Mouse (Mus musculus): ENCODE results near the gene Dnah12.
A peak's percentile ranks its signal among the peaks of the same experiment; 100 is the strongest.

Gene Dnah12

DNA sequence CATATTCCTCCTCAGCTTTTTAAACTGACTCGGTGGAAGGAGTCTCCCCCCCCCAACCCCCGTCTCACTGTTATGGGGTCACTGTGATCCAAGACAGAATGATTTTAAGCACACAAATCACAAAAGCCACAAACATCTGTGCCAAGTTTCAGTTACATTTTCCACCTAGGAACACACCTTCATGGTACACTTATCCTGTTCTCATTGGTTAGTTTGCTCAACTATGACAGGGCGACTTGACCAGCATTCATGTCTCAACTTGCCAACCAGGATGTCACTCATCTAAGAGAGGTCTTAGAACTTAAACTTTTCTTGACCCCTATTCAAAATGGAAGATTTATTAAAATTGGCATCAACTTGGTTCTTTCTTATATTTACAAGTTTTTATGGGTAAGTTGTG, 31.8 kb downstream of the Dnah12 start:
- no peak for DNase-seq

DNA sequence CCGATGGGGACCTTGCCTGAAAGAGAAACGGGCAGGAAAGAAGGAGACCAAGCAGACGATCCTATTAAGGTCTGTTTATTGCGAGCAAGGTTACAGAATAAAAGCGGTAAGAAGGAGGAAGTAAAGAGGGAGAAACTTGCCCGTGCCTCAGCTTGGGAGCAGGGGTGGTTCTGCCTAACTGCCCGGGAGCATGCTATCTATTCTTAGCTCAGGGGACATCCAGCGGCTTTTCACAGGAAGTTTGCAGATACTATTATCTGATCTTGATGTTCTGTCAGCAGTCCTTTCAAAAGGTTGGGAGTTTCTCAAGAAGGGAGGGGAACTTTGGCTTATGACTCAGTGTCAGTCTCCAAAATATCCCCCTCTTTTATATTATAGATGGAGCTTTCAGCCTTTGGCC, 65.5 kb downstream of the Dnah12 start:
- no peak for DNase-seq

DNA sequence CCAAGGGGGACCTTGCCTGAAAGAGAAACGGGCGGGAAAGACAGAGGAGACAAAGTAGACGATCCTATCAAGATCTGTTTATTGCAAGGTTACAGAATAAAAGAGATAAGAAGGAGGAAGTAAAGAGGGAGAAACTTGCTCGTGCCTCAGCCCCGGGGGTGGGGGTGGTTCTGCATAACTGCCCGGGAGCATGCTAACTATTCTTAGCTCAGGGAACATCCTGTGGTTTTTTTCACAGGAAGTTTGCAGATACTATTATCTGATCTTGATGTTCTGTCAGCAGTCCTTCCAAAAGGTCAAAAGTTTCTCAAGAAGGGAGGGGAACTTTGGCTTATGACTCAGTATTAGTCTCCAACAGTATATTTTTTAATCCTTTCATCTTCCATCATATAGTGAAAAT, 71.8 kb downstream of the Dnah12 start:
- peak; percentile 2 for DNase-seq

DNA sequence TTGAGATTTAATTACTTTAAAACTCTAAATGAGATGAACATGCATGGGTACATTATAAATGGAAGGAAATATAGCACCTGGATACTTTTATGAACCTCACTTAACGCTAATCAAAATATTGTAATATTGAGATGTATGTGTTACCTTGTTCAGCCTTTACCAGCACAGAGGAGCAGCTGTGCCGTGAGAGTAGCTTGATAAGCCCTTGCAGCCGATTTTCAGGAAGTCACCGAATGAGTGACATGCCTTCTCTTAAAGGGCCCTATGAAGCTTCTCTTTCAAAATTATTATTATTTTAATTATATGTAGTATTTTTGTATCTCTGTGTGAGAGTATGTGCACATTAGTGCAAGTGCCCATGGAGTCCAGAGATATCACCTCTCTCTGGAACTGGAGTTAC, 75.1 kb downstream of the Dnah12 start:
- DNase-seq, result no peak

DNA sequence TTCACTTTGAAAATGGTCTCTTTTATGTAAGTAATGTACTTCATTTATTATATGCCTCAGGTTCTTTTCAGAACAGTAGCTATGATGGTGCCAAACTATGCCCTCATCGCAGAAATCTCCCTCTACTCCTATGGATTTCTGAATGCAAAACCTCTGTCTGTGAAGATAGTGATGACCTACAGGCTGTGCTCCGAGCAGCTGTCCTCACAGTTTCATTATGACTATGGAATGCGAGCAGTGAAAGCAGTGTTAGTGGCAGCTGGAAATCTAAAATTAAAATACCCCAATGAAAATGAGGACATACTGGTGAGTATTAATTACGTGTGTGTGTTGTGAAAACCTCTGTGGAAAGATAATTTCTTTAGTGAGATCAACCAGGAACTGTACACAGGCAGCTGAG, 80.5 kb downstream of the Dnah12 start:
- no peak for DNase-seq

DNA sequence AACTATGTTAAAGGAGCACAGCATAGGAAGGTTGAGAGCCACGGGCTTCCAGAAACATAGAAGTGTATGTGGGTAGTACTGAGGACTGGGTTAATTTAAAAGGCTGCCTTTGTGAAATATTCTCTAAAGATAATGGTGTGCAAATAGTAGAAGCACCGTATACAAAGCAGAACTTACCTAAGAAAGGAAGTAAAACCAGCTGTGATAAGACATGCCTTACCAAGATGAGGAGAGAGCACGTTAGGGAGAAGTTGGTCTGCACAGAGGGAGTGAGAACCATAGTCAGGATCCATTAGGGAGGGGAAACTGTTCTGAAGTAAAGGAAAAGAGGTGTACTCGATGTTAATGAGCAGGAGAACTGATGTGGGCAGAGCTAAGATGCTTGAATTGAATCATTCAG, 90.7 kb downstream of the Dnah12 start:
- no peak for DNase-seq

DNA sequence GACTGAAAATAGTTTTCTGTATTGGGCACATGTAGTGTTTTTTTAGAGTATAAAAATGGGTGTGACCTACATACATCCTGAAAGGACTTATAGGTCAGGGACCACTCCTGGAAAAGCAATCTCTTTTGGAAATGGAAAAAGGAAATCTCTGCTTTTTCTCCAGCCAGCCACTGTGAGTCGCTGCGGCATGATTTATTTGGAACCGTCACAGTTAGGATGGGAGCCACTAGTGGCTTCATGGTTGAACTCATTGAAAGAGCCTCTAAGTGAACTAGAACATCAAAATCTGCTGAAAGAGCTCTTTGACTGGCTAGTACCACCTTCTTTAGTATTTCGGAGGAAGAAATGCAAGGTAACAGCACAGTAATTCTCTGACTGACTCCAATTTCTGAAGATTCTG, 92.6 kb downstream of the Dnah12 start:
- peak; percentile 22 for DNase-seq

DNA sequence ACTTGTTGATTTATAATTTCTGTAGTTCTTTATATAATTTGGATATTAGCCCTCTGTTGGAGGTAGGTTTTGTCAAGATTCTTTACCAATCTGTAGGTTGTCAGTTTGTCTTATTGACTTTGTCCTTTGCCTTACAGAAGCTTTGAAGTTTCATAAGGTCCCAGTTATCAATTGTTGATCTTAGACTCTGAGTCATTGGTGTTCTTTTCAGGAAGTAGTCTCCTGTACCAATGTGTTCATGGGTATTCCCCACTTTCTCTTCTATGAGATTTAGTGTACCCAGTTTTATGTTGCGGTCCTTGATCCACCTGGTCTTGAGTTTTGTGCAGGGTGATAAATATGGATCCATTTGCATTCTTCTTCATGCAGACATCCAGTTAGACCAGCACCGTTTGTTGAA, 101.4 kb downstream of the Dnah12 start:
- no peak for DNase-seq

DNA sequence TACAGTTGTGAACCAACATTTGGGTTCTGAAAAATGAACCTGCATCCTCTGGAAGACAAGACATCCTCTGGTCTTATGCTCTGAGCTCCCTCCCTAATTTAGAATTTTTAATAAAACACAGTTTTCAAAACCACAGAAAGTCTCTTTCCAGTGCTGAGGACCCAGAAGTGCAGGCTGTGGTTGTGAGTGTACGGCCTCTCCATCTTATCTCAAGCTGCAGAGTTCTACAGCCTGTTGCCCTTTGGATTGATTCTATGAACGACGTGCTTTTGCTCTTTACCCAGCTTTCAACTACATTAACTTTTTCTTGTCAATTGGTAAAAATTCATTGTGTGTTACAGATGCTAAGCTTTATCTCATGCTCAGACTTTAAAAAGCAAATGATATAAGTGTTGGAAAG, 105.3 kb downstream of the Dnah12 start:
- DNase-seq, result no peak

DNA sequence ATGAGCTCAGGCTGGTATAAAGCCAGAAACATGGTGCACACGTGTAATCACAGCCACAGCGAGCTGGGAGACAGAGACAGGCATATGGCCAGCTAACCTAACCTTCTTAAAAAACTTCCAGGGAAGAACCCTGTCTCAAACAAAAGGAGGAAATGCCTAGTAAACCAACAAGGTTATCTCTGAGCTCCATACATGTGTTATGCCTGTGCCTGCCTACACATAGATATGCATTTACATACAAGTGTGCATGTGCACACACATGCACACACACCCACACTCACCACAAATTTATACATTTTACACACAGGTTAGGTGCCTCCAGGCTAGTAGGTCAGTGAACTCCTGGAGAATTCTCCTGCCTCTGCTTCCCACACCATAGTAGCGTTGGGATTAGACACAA, 106.2 kb downstream of the Dnah12 start:
- no peak for DNase-seq

DNA sequence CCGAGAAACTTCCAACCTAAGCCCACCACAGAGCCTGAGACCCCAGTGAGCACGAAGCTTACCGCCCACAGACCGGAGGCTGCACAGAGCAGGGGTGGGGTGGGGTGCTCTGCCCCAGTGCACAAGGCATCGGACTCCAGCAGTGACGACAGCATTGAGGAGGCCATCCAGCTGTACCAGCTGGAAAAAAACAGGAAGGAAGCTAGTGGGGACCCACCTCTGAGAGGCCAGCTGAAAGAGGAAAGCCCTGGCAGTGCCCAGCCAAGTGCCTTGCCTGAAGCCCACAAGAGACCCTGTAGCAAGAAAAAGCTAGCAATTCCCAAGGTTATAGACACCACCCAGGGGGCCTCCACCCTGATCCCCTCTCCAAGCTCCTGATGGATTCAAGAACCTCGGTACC, 112.4 kb downstream of the Dnah12 start:
- DNase-seq, result no peak

DNA sequence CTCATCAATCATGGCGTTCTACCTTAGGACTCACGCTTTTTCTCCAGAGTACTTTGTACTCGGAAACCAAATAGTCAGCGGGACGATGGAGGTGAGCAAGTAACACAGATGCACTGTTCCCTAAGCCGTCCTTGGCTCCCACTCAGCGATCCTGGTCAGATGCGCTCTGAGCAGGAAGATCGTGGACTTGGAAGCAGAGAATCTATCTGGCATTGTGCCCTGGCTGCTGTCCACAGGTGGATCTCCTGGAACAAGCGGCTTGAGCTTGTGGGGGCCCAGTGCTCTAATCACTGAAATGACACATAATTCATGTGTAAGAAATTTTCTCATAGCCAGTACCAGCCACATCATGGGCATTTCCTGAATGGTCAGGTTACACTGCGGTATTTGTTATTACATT, 119.7 kb downstream of the Dnah12 start:
- DNase-seq, result peak; percentile 15

DNA sequence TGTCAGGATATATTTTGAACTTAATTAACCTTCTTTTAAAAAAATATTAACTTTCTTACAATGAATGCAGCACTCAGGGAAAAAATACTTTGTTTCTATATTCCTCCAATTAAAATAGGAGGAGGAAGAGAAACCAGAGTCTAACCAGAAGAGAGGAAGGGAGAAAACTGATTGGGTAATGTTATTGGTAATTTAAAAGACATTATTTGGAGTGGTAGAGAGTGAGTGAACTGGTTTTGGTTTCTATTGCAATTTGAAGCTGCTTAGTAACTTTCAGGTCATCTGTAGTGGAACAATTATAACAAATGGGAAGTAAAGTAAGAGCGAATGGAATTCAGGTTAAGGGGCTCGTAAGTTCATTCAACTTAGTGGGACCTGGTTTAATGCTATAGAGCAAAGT, 120.8 kb downstream of the Dnah12 start:
- DNase-seq, result no peak

DNA sequence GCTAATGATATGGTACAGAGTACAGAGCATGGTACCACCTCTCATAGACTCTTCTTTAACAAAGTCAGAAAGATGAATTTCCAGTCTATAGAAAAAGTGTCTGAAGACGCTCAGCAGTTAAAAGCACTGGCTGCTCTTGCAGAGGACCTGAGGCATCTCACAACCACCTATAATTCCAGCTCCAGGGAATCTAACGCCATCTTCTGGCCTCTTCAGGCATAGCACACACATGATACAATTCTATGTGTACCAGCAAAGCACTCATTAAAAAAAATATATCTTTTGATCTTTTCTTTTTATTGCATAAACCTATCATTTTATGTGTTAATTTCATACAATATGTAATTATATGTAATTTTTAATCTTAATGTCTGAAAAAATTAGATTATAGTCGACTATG, 121.8 kb downstream of the Dnah12 start:
- DNase-seq, result peak; percentile 17

DNA sequence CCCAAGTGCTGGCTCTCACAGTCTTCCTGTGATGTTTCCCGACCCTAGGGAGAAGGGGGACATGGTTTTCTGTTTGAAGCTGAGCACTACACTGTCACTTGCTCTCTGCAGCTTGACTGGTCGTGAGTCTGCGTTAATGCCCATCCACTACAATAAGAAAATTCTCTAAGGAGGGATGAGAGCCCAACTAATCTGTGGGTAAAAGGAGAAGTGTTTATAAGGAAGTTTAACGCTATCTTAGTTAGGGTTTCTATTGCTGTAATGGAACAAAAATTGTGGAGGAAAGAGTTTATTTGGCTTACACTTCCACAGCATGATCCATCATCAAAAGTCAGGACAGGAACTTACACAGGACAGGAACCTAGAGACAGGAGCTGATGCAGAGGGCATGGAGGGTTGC, 123.7 kb downstream of the Dnah12 start:
- DNase-seq, result no peak

DNA sequence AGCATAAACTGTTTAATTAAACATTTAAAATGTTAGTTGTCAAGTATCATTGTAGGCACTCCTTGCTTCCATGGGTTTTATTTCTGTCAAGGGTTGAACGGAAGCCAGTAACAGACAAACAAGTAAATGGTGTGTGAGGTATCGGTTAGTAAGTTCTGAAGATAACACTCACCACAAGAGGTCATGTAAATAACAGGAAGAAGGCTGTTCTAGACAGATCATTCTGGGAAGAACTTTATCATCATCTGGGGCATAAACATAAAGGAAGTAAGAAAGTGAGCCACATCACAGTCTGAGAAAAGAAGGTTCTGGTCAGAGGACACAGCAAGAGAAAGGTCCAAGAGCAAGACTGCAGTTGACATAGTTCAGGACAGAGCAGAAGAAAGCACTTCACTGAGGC, 132.9 kb downstream of the Dnah12 start:
- no peak for DNase-seq

DNA sequence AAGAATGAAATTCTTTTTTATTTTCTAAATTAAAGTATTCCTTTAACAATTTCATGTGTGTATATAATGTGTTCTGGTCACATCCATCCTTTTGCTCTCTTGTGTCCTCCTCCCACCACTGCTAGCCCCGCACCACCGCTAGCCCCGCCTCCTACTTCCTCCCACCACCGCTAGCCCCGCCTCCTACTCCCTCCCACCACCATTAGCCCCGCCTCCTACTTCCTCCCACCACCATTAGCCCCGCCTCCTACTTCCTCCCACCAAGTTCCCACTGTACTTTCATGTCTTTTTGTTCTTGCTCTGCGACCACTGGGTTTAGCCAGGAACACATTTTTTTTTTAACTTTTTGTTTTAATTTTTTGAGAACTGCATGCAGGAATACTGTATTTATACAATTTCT, 160.0 kb downstream of the Dnah12 start:
- no peak for DNase-seq

DNA sequence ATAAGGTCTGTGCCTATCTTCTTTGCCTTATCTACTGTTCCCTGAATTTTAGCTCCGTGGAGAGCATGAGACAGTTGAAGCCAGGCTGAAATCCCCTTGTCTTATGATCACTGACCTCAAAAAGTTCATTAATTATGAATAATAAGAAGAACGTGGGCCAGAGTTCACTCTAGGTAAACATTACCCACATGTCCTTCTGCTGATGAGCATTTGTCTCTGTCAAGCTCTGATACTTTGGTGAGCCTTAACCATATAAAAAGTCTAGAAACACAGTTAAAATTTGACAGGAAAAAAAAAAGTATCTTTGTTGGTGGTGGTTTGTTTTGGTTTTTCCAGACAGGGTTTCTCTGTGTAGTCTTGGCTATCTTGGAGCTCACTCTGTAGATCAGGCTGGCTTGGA, 161.0 kb downstream of the Dnah12 start:
- peak; percentile 64 for DNase-seq

DNA sequence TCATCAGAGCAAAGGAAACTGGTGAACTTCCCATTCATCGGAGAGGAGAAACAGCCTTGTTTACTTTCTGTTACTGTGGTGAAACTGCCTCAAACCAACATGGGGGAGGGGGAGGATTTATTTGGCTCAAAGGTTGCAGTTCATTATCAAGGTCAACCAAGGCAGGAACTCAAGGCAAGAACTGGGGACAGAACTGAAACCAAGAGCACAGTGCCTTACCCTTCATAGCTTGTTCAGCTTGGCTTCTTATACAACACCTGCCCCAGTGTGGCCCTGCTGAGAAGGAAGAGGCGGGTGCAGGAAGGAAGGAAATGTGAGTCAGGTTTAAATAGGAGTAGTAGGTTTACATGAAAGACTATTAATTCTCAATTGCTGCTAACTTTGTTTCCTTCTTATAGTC, 165.3 kb downstream of the Dnah12 start:
- peak; percentile 71 for DNase-seq

DNA sequence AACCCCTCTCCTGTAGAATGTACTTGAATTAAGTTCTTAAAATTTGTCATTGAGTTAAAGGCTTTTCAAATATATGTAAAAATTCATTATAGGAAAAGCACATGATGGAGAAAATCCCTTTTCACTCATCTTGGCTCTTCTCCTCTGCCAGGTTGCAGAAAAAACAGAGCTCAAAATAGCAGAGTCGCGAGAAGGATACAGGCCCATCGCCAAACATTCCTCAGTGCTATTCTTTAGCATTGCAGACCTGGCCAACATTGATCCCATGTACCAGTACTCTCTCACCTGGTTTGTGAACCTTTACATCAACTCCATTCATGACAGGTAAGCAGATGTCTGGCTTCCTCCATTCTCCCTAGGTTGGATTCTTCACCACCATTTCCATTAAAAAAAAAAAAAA, 165.9 kb downstream of the Dnah12 start:
- no peak for DNase-seq

DNA sequence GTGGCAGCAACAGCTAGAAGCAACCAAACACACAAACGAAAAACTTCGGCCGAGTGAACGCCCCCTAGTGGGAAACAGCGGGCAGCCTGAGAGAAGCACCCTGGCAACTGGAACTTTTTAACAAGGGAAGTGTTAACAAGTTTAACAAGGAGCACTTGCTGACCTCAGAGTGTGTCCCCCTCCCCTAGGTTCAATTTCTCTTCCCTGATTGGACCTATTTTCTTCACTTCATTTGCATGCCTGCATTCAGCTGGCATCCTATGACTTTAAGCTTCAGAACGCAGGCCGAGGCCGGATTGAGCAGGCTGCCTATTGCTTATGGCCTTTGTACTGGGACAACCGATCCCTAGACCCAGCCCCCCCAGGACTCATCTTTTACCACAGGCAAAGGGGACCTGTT, 174.3 kb downstream of the Dnah12 start:
- no peak for DNase-seq

DNA sequence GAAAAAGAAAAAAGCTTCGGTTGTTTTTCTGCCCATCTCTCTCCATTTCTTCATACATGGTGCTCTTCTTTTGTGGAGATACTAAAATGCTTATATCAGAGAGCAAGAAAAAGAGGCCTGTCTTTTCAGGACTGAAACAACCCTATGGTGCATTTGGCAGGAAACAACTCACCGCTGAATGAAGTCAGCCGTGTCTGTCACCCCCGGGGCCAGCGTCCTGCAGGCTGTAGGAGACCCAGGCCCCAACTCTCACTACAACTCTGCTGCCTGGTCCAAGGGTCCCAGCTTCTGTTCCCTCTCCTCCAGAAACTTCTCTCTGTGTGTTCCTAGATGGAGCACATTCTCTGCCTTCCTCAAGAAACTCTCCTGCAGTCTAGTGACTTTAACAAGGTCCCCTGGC, 175.2 kb downstream of the Dnah12 start:
- no peak for DNase-seq

DNA sequence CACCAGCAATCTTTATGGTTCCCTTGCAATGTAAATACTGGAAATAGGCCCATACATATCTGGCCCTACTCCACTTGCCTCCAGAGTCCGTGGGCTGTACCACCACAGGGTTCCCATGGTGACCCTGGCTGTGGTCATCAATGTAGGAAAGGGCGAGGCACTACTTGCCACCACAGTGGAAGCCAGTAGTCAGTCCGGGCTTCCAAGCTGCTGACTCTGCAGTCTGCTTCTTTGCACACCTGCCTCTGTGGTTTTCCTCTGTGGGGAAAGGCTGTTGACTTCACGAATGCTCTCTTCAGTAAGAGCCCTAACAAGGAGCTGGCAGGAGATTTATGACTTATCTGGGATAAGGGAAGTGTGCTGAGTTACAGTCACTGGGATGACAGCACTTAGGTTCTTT, 185.7 kb downstream of the Dnah12 start:
- DNase-seq, result no peak

DNA sequence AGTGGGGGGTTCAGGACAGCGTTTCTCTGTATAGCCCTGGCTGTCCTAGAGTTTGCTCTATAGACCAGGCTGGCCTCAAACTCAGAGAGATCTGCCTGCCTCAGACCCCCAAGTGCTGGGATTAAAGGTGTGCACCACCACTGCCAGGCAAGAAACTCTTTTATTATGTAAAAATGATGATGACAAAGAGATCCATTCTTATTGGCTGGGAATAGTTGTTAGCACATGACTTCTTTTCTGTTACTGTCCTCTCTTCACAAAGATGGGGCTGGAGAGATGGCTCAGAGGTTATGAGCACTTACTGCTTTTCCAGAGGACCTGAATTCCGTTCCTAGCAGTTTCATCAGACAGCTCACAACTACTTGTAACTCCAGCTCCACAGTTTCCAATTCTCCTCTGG, 186.9 kb downstream of the Dnah12 start:
- DNase-seq, result no peak

DNA sequence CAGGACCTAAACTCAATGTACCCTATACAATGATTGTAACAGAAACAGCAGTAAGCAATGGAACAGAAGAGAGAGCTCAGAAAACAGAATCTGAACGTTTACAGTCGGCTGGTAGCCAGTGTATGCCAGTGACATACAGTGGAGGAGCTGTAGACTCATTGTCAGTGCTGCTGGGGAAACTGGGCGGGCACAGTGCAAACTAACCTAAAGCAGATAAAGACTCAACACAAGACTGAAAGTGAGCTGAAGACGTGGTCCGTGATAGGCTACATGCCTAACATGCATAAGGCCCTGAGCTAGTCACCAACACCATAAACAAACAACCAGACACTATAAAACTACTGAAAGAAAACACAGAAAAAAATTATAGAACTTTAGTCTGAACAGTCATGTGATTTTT, 188.6 kb downstream of the Dnah12 start:
- no peak for DNase-seq

DNA sequence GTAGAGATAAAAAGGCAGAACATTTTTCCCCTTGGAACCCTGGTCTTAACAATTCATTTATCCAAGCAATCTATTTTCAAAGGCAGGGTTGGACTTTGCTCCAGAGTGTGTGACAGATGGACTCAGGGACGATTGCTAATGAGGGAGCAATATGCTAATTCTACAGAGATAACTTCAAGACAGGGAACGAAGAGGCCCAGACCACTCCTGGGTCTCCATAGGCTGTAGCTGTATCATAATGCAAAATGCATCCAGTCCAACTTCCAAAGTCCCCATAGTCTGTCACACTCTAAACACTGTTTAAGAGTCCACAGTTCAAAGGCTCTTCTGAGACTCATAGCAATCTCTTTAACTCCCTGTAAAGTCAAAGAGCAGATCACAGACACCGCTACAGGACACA, 194.2 kb downstream of the Dnah12 start:
- peak; percentile 33 for DNase-seq

Data from kidney, adult 9 months (tissue).